Mouse (Mus musculus) kidney, postnatal 0 days (tissue): ENCODE measurements around the gene Gm14743. TPM values are rescaled to one million over a fixed set of nuclear protein-coding genes. Genes with fewer than 3 reads are reported as not detected.
"Not testable (repeated sequence)": the region's sequence is repeated elsewhere in the genome, so short reads cannot be mapped to it uniquely, and the experiment has no call there.

Experiments used
- ATAC-seq: fragments of 200-750 bp; cut with Nextera tagmentation; replicated peaks from 2 replicates; pipeline ENCODE4 v1.8.0; 2017; ENCODE audit warnings: low read depth, moderate number of reproducible peaks, moderate TSS enrichment, moderate library complexity; ENCODE audit not compliant: low FRiP score
- DNase-seq: peaks from one replicate; pipeline ENCODE4 v3.0.0-alpha.2; 2016; ENCODE audit warnings: low spot score
- H3K27ac ChIP-seq: fragments of 300-500 bp; sonication (generic); 2 replicates; pipeline ENCODE4 v1.5.1; 2014; ENCODE audit warnings: mild to moderate bottlenecking
- H3K27me3 ChIP-seq: fragments of 300-500 bp; sonication (generic); 2 replicates; pipeline ENCODE4 v1.6.1; 2014; ENCODE audit warnings: low read length, mixed read lengths; ENCODE audit not compliant: insufficient read depth
- H3K36me3 ChIP-seq: fragments of 300-500 bp; sonication (generic); 2 replicates; pipeline ENCODE4 v1.6.1; 2014; ENCODE audit warnings: low read length, mixed read lengths; ENCODE audit not compliant: insufficient read depth
- H3K4me1 ChIP-seq: fragments of 300-500 bp; sonication (generic); replicated peaks from 2 replicates; pipeline ENCODE4 v1.6.1; 2014; ENCODE audit warnings: antibody characterized with exemption, low read length, mixed read lengths; ENCODE audit not compliant: insufficient read depth
- H3K4me2 ChIP-seq: fragments of 300-500 bp; sonication (generic); 2 replicates; pipeline ENCODE4 v1.6.1; 2014; ENCODE audit warnings: mild to moderate bottlenecking, low read length, moderate library complexity, mixed read lengths
- H3K4me3 ChIP-seq: fragments of 300-500 bp; sonication (generic); replicated peaks from 2 replicates; pipeline ENCODE4 v1.5.1; 2014; ENCODE audit warnings: low read depth, low read length
- H3K9ac ChIP-seq: fragments of 300-500 bp; sonication (generic); 2 replicates; pipeline ENCODE4 v1.6.1; 2014; ENCODE audit warnings: low read depth, low read length
- H3K9me3 ChIP-seq: fragments of 300-500 bp; sonication (generic); replicated peaks from 2 replicates; pipeline ENCODE4 v1.6.1; 2016; ENCODE audit warnings: low read length, inconsistent platforms, mixed read lengths
- CTCF ChIP-seq: IDR thresholded peaks from 2 replicates; pipeline ENCODE4 v1.5.1; 2016; ENCODE audit warnings: antibody characterized with exemption, low read depth, mild to moderate bottlenecking, moderate library complexity
- WGBS: fragments of 180-500 bp; shearing (Covaris S2); extraction: QIAGEN DNeasy Blood & Tissue Kit; methylation state at CpG from one replicate; pipeline ENCODE4 v1.1.7; 2014; 5-methylcytosine and 5-hydroxymethylcytosine counted together
- polyA plus RNA-seq: library from polyadenylated mRNA; unstranded; fragments of >200 nt; fragmentation: Nextera tagmentation; extraction: Ambion mirVana; gene quantifications from 2 replicates; pipeline ENCODE4 v1.2.1, GENCODE M21; 2015

Gm14743 gene
- not detected in 2 replicates for polyA plus RNA-seq

GRCm38 (mm10) chrX:78245821-78246220, at the start of gene Gm14743:
Gm14743 (minus strand) TSS chrX:78245921.
- not testable (repeated sequence) for H3K4me3 ChIP-seq, H3K9me3 ChIP-seq, H3K27me3 ChIP-seq, ATAC-seq, H3K9ac ChIP-seq, H3K4me2 ChIP-seq, H3K36me3 ChIP-seq, H3K27ac ChIP-seq, H3K4me1 ChIP-seq, DNase-seq
- WGBS = no CpG with 5 or more reads among the region's 3 CpGs

GRCm38 (mm10) chrX:78202829-78203228, 42.9 kb downstream of the Gm14743 start:
- H3K4me1 ChIP-seq = no peaks in the 10 kb centered on the region
- DNase-seq (no peak), ATAC-seq (no peak)
- H3K4me2 ChIP-seq = no peak overlapping the region
- 87% methylated on average over 5 of the region's 5 CpGs for WGBS
- H3K36me3 ChIP-seq = no peaks in the 10 kb centered on the region
- no peaks in the 10 kb centered on the region for H3K27me3 ChIP-seq
- no peak overlapping the region for H3K4me3 ChIP-seq
- H3K9ac ChIP-seq = no peak overlapping the region
- no peaks in the 10 kb centered on the region for H3K9me3 ChIP-seq
- no peak overlapping the region for H3K27ac ChIP-seq
- no peak for TF ChIP-seq CTCF

- ATAC-seq, H3K4me3 ChIP-seq, H3K4me1 ChIP-seq, H3K9ac ChIP-seq, DNase-seq, H3K27me3 ChIP-seq, H3K36me3 ChIP-seq, H3K9me3 ChIP-seq, H3K27ac ChIP-seq, H3K4me2 ChIP-seq: not testable (repeated sequence)
- 61% methylated on average over 1 of the region's 1 CpGs for WGBS
Measured at GRCm38 (mm10) chrX:78202220-78202619, 43.5 kb downstream of the Gm14743 start.

Other genes with a start within 250 kb of the Gm14743 start
- not detected in 2 replicates for gene Obp1a, start 154.5 kb downstream of the Gm14743 start, polyA plus RNA-seq
- gene Gm5938, start 120.5 kb downstream of the Gm14743 start, polyA plus RNA-seq = not detected in 2 replicates
- gene Obp1b, start 59.1 kb downstream of the Gm14743 start, polyA plus RNA-seq = not detected in 2 replicates
- gene 4930480E11Rik, start 123.7 kb upstream of the Gm14743 start, polyA plus RNA-seq = not detected in 2 replicates